Mouse (Mus musculus) gastrocnemius, postnatal 10 days (tissue): ENCODE data around the gene Tbc1d4. TPM values are rescaled to one million over a fixed set of nuclear protein-coding genes. Genes with fewer than 3 reads are reported as not detected.

Experiments
- DNase-seq: peaks from one replicate; pipeline ENCODE4 v3.0.0; 2021; ENCODE audit warnings: mixed read lengths
- total RNA-seq, 2 experiments: library from RNA; stranded (reverse); gene quantifications; 2 replicates each; pipeline ENCODE4 v1.2.3; 2021

Gene Tbc1d4
- total RNA-seq, 2 experiments from 2014 or later, result 28.5 to 36.4 TPM

DNA sequence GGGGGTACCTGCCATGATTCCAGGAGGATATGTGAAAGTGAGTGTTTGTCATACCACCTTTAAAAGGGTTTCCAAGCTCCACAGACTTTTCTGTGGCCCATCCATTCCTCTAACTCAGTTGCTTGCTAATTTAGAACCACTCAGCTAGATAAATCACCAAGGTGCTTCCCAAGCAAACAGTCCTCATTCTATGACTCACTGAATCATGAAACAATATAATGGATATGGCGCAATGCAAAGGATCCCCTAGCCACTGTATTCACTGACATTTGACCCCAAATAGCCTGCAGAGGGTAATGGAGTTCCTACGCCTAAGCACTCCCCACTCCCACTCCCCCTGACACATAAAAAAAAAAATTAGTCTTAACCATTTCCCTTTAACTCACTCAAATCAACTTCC, 191.3 kb downstream of the Tbc1d4 start:
- no peak for DNase-seq

Other genes with a start within 250 kb of the Tbc1d4 start
- 10 to 100 TPM; 23.5 to 27.2 TPM for gene Commd6, start 31.5 kb upstream of the Tbc1d4 start, total RNA-seq
- gene Uchl3, start 44.8 kb upstream of the Tbc1d4 start, total RNA-seq, result 10 to 100 TPM; 41.4 to 43.3 TPM
- not detected for gene Gm9922, start 120.6 kb upstream of the Tbc1d4 start, total RNA-seq
- gene Lmo7, start 120.8 kb upstream of the Tbc1d4 start, total RNA-seq, result 100 to 1,000 TPM; 103 to 123 TPM